Mouse (Mus musculus): Measurements from ENCODE around the gene Fndc3a.

The Fndc3a gene

DNA sequence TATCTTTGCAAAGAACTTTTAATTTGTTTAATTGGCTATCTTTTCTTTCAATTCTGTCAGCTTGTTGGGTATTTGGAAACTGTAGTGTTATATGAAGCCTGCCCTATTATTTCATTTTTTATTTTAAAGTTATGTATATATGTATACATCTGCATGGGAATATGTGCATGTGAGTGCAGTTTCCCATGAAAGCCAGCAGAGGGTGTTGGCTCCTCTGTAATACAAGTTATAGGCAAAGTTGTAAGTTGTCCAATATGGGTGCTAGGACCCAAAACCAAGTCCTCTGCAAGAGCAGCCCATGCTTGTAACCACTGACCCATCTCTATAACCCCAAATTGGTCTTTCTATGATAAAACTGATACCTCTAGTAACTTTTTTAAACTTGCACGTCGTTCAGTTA lies 38.8 kb downstream of the Fndc3a start:
- no peak for DNase-seq

DNA sequence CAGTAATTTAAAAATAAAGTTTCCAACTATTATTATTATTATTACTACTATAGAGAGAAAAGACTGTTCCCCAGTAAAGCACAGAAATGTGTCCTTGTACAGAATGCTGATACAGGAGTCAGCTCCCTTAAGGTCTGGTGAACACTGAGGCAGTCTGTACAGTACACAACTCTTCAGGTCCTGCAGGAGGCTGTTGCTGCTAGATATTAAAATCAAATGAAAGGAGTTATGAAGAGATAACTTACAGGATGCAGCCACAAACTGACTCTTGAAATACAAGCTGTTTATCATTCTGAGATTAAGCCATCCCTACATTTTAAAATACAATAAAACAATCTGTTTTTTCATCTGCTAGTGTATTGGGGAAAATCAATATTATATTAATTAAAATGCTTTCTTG lies 60.5 kb downstream of the Fndc3a start:
- no peak for DNase-seq

DNA sequence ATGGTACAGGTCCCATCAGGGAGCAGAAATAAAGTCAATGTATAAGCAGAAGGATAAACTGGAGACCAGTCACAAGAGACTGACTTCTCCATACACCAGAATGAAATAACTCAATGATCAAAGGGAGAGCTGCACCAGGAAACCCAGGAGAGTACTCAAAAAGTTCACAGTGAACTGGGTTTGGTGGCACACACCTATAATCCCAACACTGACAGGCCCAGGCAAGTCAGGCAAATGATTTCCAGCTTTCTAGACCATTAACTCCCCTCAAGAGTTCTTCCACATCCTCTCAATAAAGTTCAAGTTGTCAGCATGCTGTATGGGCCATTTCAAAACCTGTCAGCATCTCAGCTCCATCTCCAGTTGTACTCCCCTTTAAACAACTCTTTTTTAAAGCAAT lies 64.3 kb downstream of the Fndc3a start:
- no peak for DNase-seq

DNA sequence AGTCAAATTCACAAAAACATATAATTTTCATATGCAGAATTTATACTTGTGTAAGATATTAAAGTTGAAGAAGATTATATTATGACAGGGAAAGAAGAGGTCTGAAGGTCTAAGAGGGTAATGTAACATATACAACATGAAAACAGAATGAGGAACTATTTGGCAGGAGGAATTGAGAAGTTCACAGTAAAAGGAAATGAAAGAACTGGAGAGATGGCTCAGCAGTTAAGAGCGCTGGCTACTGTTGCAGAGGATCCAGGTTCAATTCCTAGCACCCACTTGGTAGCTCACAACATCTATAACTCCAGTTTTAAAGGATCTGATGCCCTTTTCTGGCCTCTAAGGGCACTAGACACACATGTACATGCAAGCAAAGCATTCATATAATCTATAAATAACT lies 65.2 kb downstream of the Fndc3a start:
- no peak for DNase-seq

DNA sequence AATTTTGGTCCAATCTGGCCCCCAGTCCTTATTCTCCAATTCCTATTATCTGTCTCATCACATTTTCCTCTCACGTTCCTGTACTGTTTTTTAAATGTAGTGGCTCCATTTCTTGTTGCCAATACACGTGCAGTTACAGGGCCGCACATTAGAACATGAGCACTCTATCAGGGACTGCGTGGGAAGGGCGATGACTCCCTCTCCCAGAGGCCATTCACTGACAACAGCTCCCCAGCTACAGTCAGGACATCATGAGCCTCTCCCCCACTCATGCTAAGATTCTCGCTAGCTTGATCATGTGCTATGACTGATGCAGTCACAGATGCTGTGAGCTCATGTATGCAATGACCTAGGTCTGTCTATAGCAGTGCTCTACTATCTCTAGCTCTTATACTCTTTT lies 71.3 kb downstream of the Fndc3a start:
- DNase-seq = no peak

DNA sequence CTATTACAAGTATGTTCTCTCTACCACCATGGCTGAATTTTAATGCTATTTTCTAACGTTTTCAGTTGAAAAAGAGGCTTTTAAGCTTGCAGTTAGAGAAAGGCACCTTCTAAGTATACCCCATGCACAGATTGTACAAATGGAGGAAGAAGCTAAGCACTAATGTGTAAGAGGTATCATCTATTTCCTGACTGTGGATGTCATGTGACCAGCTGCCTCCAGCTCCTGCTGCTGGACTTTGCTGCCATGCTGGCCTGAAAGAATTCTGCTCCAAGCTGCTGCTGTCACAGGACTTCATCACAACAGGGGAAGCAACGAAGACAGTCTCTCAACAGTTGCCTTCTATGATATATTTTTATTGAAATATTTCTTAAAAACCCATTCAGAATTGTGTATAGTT lies 76.2 kb downstream of the Fndc3a start:
- no peak for DNase-seq

DNA sequence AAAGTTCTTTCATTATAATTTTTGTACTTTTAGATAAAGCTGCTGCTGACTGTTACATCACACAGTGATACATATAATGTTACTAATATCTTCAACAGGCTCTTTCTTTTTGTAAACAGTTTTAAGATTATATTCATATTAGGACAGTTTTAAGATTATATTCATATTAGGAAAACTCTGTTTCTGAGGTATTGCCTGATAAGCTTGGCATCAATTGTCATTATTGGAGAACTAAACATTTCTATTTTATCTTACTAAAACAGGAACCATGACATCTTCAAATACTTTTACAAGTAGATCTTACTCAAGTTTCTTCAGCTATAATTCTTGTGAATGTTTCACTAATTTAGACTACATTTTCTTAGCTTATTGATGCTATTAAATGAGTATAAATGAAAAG lies 84.4 kb downstream of the Fndc3a start:
- no peak for DNase-seq

DNA sequence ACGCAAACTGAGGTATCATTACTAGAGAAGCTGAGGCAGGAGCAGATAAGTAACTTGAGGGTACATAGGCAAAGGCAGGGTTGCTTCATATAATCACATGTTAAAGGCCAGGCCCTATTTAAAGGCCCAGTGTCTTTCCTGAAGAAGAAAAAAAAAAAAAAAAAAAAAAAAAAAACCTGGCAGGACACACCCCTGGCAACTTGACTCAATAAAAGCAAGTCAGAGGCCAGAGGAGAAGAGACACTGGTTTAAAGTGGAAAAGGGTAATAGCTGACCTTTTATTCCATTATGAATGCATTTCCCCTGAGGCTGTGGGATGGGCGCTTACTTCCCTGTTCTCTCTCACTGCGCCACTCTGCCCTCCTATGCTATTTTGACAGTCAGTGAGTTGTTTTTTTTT lies 105.7 kb downstream of the Fndc3a start:
- DNase-seq = no peak

DNA sequence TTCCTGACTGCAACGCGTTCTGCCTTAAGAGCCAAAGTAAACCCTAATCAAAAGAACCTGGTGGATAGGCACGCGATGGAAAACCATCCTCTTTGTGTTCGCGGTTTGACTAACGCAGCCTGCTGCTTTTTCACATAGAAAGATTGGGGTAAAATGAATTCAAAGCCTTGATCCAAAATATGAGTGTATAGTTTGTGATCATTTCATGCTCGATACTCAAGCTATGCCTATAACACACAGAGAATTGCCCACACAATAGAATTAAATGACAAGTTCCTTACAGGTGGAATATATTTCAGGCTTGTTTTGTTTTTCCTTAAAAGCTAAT lies 106.6 kb downstream of the Fndc3a start:
- no peak for DNase-seq

DNA sequence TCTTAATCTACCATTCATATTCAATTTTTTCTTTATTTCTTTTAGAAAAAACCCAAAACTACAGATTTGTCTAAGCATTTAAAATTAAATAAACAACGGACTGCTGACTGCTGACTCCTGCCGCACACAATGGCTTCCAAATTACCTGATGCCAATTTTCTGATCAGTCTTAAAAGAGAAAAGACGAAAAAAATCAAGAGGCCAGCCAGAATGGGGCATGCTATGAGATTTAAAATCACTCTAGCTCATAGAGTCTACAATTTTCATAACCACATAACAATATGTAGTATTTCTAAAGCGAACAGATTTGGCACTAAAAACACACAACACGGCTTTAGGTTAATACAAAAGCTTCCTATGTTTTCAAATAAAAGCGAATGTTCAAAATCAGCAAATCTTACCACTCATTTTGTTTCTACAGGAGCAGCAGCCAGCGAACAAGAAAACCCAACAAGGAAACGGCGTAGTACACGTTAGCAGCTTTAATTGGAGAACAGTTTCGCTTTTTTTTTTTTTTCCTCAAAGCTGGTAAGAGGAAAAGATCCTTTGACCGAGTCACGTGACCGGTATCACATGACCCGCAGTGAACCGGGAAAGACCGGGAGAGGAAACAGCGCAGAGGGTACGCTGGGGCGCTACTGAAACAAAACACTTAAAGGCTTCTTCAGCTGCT lies 107.1 kb downstream of the Fndc3a start:
- peak; percentile 94 to 96 for DNase-seq

DNA sequence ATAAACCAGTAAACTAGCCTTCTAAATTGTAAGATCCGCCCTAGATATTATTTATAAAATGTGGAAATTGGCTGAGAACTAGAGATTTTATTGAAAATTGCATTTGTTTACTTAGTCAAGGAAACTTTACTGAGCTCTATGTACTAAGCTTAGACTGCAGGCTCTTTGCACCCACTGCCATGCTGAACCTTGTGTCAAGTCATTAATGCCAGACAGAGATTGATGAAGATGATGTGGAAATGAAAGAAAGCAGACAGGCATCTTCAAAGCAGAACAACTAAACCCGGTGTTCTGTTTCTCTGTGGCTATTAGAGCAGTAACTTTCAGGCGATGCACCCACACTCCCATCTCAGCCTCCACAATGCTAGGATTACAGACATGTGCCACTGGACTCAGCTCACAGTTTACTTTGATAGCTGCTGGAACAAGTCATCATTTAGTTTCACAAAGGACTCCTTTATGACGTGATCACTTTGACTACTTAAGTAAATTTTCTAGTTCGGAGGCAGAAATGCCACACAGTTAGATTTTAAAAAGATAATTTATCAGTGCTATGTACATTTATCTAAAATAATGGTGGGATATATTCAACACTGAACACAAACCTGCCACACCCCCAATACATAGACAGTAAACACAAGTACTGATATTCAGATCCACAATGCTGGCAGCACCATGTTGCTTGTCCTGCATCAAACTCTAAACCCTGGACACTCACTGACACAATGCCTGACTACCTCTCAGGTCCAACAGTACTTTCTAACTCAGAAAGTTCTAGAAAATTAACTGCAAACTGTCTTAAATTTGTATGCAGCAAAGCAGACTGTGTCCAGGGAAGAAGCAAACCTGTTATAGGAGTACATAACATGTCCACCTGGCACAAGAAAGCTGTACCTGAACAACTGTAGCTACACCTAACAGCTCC lies 108.2 kb downstream of the Fndc3a start:
- no peak for DNase-seq

DNA sequence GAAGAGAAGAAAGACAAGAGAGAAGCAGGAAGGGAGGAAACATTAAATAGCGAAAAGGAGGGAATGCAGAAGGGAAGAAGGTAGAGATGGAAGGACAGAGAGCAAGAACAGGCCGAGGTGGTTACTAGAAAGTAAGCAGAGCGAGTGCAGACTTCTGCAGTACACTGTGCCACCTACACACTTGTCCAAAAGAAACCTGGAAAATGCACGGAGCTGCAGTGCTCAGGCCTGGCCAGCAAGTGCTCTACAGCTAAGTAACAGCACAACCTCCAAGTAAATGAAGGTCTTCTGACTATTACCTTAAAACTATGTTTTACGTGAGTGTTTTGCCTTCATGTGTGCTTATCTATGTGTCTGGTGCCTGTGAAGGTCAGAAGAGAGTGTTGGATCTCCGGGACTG lies 109.4 kb downstream of the Fndc3a start:
- DNase-seq = no peak

DNA sequence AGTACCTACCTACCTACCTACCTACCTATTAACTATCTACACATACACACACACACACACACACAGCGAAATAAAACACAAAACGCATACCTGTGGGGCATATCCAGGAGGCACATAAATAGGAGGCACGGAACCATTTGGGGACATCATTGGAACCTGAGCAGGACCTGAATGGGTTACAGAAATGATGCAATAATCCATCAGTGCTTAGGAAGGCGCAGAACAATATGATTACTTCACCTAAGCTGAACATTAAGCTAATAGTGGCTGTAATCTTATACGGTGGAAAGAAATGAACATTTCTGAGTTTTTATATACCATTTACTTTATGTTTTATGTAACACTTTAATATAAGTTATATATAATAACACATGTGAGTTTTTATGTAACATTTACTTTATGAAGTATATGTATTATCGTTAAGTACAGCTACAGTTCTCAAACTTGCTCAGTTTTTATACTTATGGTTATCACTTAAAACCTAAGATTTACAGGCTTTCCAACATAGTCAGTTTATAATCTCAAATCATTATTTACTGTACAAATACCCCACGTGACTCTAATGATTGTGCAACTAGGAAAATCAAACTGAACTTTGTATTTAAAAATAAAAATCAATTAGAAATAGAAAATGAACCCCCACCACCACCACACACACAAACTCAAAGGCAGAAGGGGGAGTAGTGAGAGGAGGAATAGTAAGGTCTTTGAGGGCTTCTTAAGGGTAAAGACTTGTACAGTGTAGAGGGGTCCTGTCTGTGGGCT lies 110.6 kb downstream of the Fndc3a start:
- no peak for DNase-seq

DNA sequence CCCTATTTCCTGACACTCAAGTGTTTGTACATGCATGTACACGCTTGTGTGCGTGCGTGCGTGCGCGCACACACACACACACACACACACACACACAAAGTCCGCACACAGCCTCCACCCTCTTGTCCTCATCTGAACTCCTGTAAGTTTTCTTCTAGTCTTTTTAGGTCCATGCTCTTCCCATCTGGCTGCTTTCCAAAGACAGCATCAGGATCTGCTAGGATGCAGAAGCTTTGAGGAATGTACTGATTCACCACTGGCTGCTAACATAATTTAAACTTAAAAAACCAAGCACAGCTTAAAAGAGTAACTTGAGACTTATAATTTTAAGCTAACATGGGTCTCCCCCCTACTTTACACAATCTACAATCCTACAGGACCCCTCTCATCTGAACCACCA lies 115.6 kb downstream of the Fndc3a start:
- DNase-seq = no peak

DNA sequence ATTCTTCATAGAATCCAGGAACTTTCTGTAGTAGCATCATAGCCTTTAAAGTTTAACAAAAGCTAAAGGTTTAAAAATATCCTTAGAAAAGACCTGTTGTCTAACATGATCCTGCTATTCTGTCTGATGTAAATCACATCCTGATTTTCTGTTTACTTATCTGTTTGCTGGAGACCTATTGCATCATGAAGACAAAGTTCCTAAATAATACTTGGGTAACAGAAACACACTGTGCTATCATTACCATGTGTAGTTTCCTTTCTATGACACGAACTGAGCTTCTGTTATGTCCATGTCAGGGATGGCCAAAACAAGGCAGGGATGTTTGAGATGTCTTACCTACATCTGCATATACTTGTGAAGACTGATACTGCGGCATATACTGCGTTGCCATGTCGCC lies 120.4 kb downstream of the Fndc3a start:
- no peak for DNase-seq

DNA sequence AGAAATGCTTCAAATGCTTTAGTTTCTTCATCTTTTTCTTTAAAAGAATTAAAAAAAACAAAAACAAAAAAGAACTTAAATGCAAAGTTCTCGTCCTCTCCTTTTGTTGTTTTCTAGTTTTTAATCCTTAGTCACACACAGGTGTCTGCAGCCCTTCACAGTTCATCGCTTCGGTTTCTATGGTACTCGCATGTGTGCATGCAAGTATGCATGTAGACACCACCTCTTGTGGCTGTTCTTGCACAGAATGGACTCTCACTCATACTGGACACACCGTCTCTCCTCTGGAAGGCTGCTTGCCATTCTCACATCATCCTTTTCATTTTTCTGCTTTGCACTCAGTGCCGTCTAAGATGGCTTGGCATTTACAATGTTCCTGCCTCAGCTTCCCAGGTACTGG lies 126.8 kb downstream of the Fndc3a start:
- no peak for DNase-seq

DNA sequence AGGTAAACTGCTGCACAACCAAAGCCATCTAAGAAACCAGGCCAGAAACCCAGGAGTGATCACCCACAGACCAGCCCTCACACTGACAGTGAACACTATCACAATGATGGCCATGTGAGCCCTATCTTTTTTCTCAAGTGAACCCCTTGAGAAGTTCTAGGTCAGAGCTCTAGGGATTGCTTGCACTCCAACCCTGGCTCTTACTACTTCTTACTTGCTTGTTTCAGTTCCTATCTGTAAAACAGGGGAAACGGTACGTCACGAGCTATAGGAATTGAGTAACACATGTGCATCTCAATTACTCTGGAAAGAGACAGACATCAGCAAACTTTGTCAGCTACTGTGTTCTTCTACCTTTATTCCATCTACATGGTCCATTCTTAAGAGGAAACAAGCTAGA lies 128.8 kb downstream of the Fndc3a start:
- no peak for DNase-seq

DNA sequence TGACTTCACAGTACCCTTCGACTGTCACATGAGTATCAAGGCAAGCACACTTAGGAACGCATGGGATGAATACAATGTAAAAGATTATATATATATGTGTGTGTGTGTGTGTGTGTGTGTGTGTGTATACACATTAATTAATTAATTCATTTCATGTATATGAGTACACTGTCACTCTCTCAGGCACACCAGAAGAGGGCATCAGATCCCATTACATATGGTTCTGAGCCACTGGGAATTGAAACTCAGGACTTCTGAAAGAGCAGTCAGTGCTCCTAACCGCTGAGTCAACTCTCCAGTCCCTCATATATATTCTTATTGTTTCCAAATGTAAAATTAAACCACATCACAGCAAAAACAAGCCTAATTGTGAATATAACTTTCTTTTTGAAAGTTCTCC lies 133.5 kb downstream of the Fndc3a start:
- DNase-seq = no peak

DNA sequence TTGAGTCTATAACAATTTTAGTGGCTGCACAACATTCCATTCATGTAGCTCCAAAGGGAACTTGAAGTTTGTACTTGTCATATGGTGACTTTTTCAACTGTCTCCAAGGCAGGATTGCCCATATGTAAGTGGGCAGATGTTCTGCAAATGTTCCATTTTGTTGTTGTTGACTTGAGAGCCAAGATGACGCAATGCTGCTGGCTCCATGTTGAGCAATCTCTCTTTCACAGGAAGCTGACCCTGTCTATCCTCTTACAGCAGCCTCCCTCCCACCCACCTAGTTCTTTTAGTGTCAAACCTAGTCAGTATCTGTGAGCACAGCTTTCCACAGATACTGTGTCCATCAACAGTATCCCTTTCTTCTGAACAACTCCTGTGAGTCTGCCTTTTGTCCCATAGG lies 145.9 kb downstream of the Fndc3a start:
- DNase-seq = no peak

DNA sequence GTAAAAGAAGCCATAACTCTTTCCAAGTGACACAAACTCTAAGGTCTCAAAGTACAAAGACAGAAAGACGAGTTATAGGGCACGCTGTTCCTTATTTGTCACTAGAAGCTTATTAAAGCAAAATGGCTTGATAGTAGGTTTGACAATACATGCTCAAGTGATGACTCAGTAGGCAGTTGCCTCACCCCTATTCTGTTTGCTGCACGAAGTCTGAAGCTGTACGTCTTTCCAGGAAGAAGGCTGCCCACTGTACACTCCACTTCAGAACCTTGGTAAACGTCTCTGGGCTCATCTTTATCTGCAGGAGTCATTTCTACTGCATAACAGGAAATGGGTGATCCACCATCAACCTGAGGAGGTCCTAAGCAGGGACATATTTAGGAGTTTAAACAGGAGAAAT lies 151.0 kb downstream of the Fndc3a start:
- no peak for DNase-seq

DNA sequence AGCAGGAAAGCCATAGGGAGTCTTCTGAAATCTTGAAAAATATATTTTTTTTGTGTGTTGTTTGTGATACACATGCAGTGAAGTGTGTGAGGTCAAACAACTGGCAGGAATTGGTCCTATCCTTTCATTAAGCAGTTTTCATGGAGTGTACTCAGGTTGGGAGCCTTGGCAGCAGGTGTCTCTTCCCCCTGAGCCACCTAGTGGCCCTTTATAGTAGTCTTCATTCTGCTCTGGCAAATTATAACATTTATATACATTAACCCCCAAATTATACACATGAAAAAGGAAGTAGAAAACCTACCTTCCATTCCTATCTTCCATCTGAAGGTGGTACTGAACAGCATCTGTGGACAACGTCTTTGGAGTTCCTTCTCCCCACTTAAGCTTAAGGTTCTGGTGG lies 154.0 kb downstream of the Fndc3a start:
- DNase-seq = no peak

DNA sequence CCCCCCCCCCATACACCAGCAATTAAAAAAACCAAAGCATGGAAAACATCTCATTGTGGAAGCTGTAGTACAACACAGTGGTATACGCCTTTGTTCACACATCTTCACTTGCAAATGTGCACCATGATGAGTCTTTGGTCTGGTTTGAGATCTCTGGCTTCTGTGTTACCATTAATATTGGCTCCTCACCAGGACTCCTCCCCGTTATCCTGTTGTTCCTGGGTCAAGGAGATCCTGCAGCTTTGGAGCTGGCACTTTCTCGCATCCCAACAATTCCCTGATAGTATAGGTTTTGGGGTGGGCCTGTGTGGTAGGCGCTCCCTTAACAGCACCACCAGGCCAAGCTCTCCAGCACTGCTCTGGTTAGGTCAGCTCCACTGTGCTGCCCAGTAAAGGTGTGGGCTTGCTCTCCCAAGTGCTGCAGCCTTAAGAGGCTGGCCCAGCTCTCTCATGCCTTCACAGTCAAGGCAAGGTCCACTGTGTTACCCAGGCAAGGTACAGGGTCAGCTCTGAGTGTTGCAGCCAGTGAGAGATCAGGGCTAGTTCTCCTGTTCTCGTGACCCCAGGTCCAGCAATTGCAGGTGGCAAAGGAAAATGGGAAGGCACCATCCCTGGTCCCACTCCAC lies 173.3 kb downstream of the Fndc3a start:
- DNase-seq = peak in 1 of 2 experiments; percentile 42

DNA sequence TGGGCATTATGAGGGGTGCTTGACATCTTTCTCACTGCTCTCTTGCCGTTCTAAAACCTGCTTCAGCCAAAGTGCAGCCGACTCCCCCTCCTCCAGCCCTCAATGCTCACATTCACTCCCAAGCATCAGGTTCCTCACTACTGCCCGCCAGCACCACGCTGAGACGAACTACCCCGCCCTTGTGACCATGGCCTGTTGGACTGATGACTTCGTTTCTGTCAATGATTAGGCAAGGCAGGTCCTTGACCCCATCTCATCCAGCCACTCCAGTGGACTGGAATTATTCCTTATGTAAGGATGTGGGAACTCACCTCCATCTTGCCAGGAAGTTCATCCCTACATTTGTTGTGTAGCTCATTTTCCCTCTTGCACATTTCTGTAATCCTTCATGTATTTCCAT lies 175.9 kb downstream of the Fndc3a start:
- peak; percentile 38 to 66 for DNase-seq
